Mouse (Mus musculus) limb, embryonic 11.5 days (tissue): ENCODE measurements around the gene Olfr373. TPM values are rescaled to one million over a fixed set of nuclear protein-coding genes. Genes with fewer than 3 reads are reported as not detected.

ENCODE experiments used
- ATAC-seq: fragments of 200-750 bp; cut with Nextera tagmentation; 2 replicates; pipeline ENCODE4 v1.8.0; 2017; ENCODE audit warnings: low read depth; ENCODE audit not compliant: insufficient number of reproducible peaks, low FRiP score, low TSS enrichment
- DNase-seq: peaks from one replicate; pipeline ENCODE4 v3.0.0-alpha.2; 2015; ENCODE audit warnings: low spot score
- H3K27ac ChIP-seq: fragments of 300-500 bp; sonication (generic); replicated peaks from 2 replicates; pipeline ENCODE4 v1.5.1; 2014; ENCODE audit warnings: low read depth, mild to moderate bottlenecking, low read length
- H3K27me3 ChIP-seq: fragments of 300-500 bp; sonication (generic); 2 replicates; pipeline ENCODE4 v1.6.1; 2014; ENCODE audit warnings: mild to moderate bottlenecking, low read length, mixed read lengths; ENCODE audit not compliant: control insufficient read depth, insufficient read depth
- H3K36me3 ChIP-seq: fragments of 300-500 bp; sonication (generic); 2 replicates; pipeline ENCODE4 v1.6.1; 2014; ENCODE audit warnings: mild to moderate bottlenecking, low read length, moderate library complexity, mixed read lengths; ENCODE audit not compliant: control insufficient read depth, insufficient read depth
- H3K4me1 ChIP-seq: fragments of 300-500 bp; sonication (generic); 2 replicates; pipeline ENCODE4 v1.6.1; 2014; ENCODE audit warnings: low read length, mixed read lengths; ENCODE audit not compliant: control insufficient read depth, insufficient read depth
- H3K4me2 ChIP-seq: fragments of 300-500 bp; sonication (generic); 2 replicates; pipeline ENCODE4 v1.6.1; 2014; ENCODE audit warnings: low read depth, mild to moderate bottlenecking, moderate library complexity; ENCODE audit not compliant: severe bottlenecking
- H3K4me3 ChIP-seq: fragments of 300-500 bp; sonication (generic); 2 replicates; pipeline ENCODE4 v1.5.1; 2014; ENCODE audit warnings: low read depth, low read length
- H3K9ac ChIP-seq: fragments of 300-500 bp; sonication (generic); 2 replicates; pipeline ENCODE4 v1.6.1; 2014; ENCODE audit warnings: mild to moderate bottlenecking, low read length
- H3K9me3 ChIP-seq: fragments of 300-500 bp; sonication (generic); 2 replicates; pipeline ENCODE4 v1.6.1; 2016; ENCODE audit warnings: low read length; ENCODE audit not compliant: control insufficient read depth
- WGBS: fragments of 180-500 bp; shearing (Covaris S2); extraction: QIAGEN DNeasy Blood & Tissue Kit; methylation state at CpG from one replicate; pipeline ENCODE4 v1.1.7; 2014; 5-methylcytosine and 5-hydroxymethylcytosine counted together
- polyA plus RNA-seq: library from polyadenylated mRNA; unstranded; fragments of >200 nt; fragmentation: Nextera tagmentation; extraction: Ambion mirVana; gene quantifications from 2 replicates; pipeline ENCODE4 v1.2.1, GENCODE M21; 2014

The Olfr373 gene
- polyA plus RNA-seq, 1 experiment from 2014 or later, result not detected

- Histone ChIP-seq H3K27me3 (no peaks in the 10 kb centered on the region), H3K4me1 (no peaks in the 10 kb centered on the region), H3K27ac (no peak overlapping the region), H3K9ac (no peak overlapping the region), H3K4me2 (no peak overlapping the region), H3K36me3 (peaks cover 39% of the 10 kb centered on the region), H3K4me3 (no peak overlapping the region), H3K9me3 (no peaks in the 10 kb centered on the region)
- WGBS, result 92% methylated on average over 3 of the region's 3 CpGs
- ATAC-seq, result no peak
- no peak for DNase-seq
These were observed 63.6 kb downstream of the Olfr373 start for GRCm38 (mm10) chr8:72146556-72146955.

- Histone ChIP-seq H3K27me3 (no peaks in the 10 kb centered on the region), H3K36me3 (peaks cover 37% of the 10 kb centered on the region), H3K9me3 (no peaks in the 10 kb centered on the region), H3K4me1 (no peaks in the 10 kb centered on the region), H3K27ac (no peak overlapping the region), H3K4me2 (no peak overlapping the region), H3K4me3 (no peak overlapping the region), H3K9ac (no peak overlapping the region)
- ATAC-seq (no peak), DNase-seq (no peak)
- 90% methylated on average over 2 of the region's 2 CpGs for WGBS
These were observed 64.3 kb downstream of the Olfr373 start for GRCm38 (mm10) chr8:72147266-72147665.

GRCm38 (mm10) chr8:72149056-72149455, 66.1 kb downstream of the Olfr373 start:
- no peaks in the 10 kb centered on the region for H3K9me3 ChIP-seq
- ATAC-seq, result no peak

GRCm38 (mm10) chr8:72151418-72152078, 68.6 kb downstream of the Olfr373 start:
- H3K27ac ChIP-seq, result no peak overlapping the region
- H3K9me3 ChIP-seq, result no peaks in the 10 kb centered on the region
- no peak overlapping the region for H3K4me3 ChIP-seq
- ATAC-seq (no peak), DNase-seq (no peak)
- H3K9ac ChIP-seq, result no peak overlapping the region
- no peaks in the 10 kb centered on the region for H3K27me3 ChIP-seq
- no peaks in the 10 kb centered on the region for H3K4me1 ChIP-seq
- WGBS, result 90% methylated on average over 3 of the region's 3 CpGs
- H3K36me3 ChIP-seq, result peaks cover 22% of the 10 kb centered on the region
- H3K4me2 ChIP-seq, result no peak overlapping the region

More at GRCm38 (mm10) chr8:72149056-72149455, 66.1 kb downstream of the Olfr373 start:
- Histone ChIP-seq H3K36me3 (peaks cover 34% of the 10 kb centered on the region), H3K4me2 (no peak overlapping the region), H3K4me3 (no peak overlapping the region), H3K27me3 (no peaks in the 10 kb centered on the region), H3K4me1 (no peaks in the 10 kb centered on the region), H3K9ac (no peak overlapping the region), H3K27ac (no peak overlapping the region)
- DNase-seq, result no peak
- WGBS, result 96% methylated on average over 1 of the region's 1 CpGs

Other genes with a start within 250 kb of the Olfr373 start
- 4.2 and 4.5 TPM in 2 replicates for gene Zfp709, start 201.2 kb upstream of the Olfr373 start, polyA plus RNA-seq
- 5.4 and 6.7 TPM in 2 replicates for gene Zfp882, start 174.6 kb upstream of the Olfr373 start, polyA plus RNA-seq
- gene Zfp617, start 174.5 kb upstream of the Olfr373 start, polyA plus RNA-seq, result 34.0 and 39.2 TPM in 2 replicates
- 30.9 and 31.2 TPM in 2 replicates for gene Zfp961, start 132.1 kb upstream of the Olfr373 start, polyA plus RNA-seq
- 0.30 and 1.0 TPM in 2 replicates for gene Cyp4f18, start 73.6 kb upstream of the Olfr373 start, polyA plus RNA-seq
- gene Olfr372, start 42.0 kb upstream of the Olfr373 start, polyA plus RNA-seq, result not detected in 2 replicates
- not detected in 2 replicates for gene Olfr374, start 23.9 kb downstream of the Olfr373 start, polyA plus RNA-seq
- gene Tpm4, start 51.8 kb downstream of the Olfr373 start, polyA plus RNA-seq, result 789 and 800 TPM in 2 replicates
- gene Rab8a, start 78.0 kb downstream of the Olfr373 start, polyA plus RNA-seq, result 98.8 and 123 TPM in 2 replicates
- 0.20 TPM in 1 of 2 replicates, not detected in the other for gene Hsh2d, start 106.5 kb downstream of the Olfr373 start, polyA plus RNA-seq
- gene Cib3, start 129.7 kb downstream of the Olfr373 start, polyA plus RNA-seq, result not detected in 2 replicates
- not detected in 2 replicates for gene Gm11034, start 130.5 kb downstream of the Olfr373 start, polyA plus RNA-seq
- 66.1 and 69.3 TPM in 2 replicates for gene Fam32a, start 136.6 kb downstream of the Olfr373 start, polyA plus RNA-seq
- 117 and 118 TPM in 2 replicates for gene Ap1m1, start 156.8 kb downstream of the Olfr373 start, polyA plus RNA-seq
- 36.7 and 36.8 TPM in 2 replicates for gene Gm10282, start 222.1 kb downstream of the Olfr373 start, polyA plus RNA-seq
- gene Klf2, start 235.9 kb downstream of the Olfr373 start, polyA plus RNA-seq, result 3.1 and 4.2 TPM in 2 replicates